In the genomic region with DNA sequence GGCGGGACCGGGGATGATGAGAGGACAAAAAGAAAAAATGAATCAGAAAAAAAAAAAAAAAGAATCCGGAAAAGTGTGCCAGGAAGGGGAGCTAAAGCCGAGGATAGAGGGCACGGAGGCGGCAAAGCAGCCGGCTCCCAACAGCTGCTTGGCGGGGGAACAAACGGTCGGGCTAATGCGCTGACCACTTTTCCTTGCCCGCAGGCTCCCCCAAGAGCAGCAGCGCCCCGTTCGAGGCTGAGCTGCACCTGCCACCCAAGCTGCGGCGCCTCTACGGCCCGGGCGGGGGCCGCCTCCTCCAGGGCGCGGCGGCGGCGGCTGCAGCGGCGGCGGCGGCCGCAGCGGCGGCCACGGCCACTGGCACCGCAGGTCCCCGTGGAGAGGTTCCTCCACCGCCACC, we compare ENCODE assay signal across 8 mouse cellular contexts. TPM values are rescaled to one million over a fixed set of nuclear protein-coding genes. Genes with fewer than 3 reads are reported as not detected.
DNase-seq lines count a peak whose midpoint lies in the region; ATAC-seq lines count a peak whose summit lies in the region.

No protein-coding gene starts in this region.

- H3K4me3 ChIP-seq in heart, embryonic 10.5 days = peak overlapping the region; percentile 59
- peak overlapping the region; percentile 51 for H3K4me3 ChIP-seq in forebrain, embryonic 15.5 days
- H3K4me3 ChIP-seq in liver, embryonic 16.5 days (ENCODE audit: low read depth, low read length) = peak overlapping the region; percentile 7

- peak overlapping the region; percentile 58 for H3K4me2 ChIP-seq in forebrain, embryonic 15.5 days (replicated peaks)
- H3K4me2 ChIP-seq in liver, embryonic 16.5 days (ENCODE audit: low read depth, low read length) = peak overlapping the region; percentile 36

- H3K36me3 ChIP-seq in heart, embryonic 10.5 days = no peaks in the 10 kb centered on the region
- H3K36me3 ChIP-seq in forebrain, embryonic 15.5 days = no peaks in the 10 kb centered on the region
- no peaks in the 10 kb centered on the region for H3K36me3 ChIP-seq in liver, embryonic 16.5 days (ENCODE audit: control insufficient read depth, insufficient read depth)

- H3K9me3 ChIP-seq in heart, embryonic 10.5 days = no peaks in the 10 kb centered on the region
- no peaks in the 10 kb centered on the region for H3K9me3 ChIP-seq in forebrain, embryonic 15.5 days
- no peaks in the 10 kb centered on the region for H3K9me3 ChIP-seq in liver, embryonic 16.5 days (replicated peaks; ENCODE audit: control insufficient read depth, low read length)

- DNase-seq in heart, embryonic 10.5 days (ENCODE audit: low spot score) = no peak
- DNase-seq in heart, adult 11 months = no peak
- DNase-seq in B cell, adult 2 months = peak; percentile 11 to 32
- no peak for DNase-seq in adipocyte (ENCODE audit: low spot score)
- DNase-seq in yolk sac, embryonic 10.5 days (ENCODE audit: low spot score) = no peak
- no peak for DNase-seq in lung, postnatal 25 days (ENCODE audit: low spot score)

- no peak overlapping the region for H3K27ac ChIP-seq in heart, embryonic 10.5 days
- H3K27ac ChIP-seq in forebrain, embryonic 15.5 days (replicated peaks) = peak overlapping the region; percentile 86
- no peak overlapping the region for H3K27ac ChIP-seq in liver, embryonic 16.5 days (ENCODE audit: low read length)

- 8% methylated on average over 35 of the region's 37 CpGs for WGBS in heart, embryonic 10.5 days
- WGBS in forebrain, embryonic 15.5 days = 19% methylated on average over 32 of the region's 37 CpGs
- 14% methylated on average over 20 of the region's 37 CpGs for WGBS in liver, embryonic 16.5 days (ENCODE audit: insufficient replicate concordance)

- ATAC-seq in forebrain, embryonic 15.5 days (replicated peaks) = no peak
- no peak for ATAC-seq in liver, embryonic 16.5 days (ENCODE audit: low read depth)

- H3K9ac ChIP-seq in forebrain, embryonic 15.5 days (replicated peaks) = peak overlapping the region; percentile 63
- H3K9ac ChIP-seq in liver, embryonic 16.5 days (ENCODE audit: low read depth, low read length) = no peak overlapping the region

- peaks cover 8% of the 10 kb centered on the region for H3K4me1 ChIP-seq in heart, embryonic 10.5 days
- peaks cover 14% of the 10 kb centered on the region; the same call in 1 of the 2 replicates for H3K4me1 ChIP-seq in forebrain, embryonic 15.5 days
- no peaks in the 10 kb centered on the region for H3K4me1 ChIP-seq in liver, embryonic 16.5 days (ENCODE audit: control insufficient read depth, low read depth, low read length)

- H3K27me3 ChIP-seq in heart, embryonic 10.5 days (ENCODE audit: insufficient read depth, poor library complexity, severe bottlenecking) = peaks cover 92% of the 10 kb centered on the region
- no peaks in the 10 kb centered on the region for H3K27me3 ChIP-seq in forebrain, embryonic 15.5 days
- H3K27me3 ChIP-seq in liver, embryonic 16.5 days (ENCODE audit: control insufficient read depth, insufficient read depth, low read depth, low read length) = peaks cover 94% of the 10 kb centered on the region

RNA-seq across cellular contexts. Expression of gene Arx, which starts 2.1 kb away (rescaled TPM):
- polyA plus RNA-seq in heart, embryonic 10.5 days (2016; fragmentation: Nextera tagmentation; extraction: Ambion mirVana) = 0.29 TPM in 1 of 2 replicates, not detected in the other
- 62.6 and 62.8 TPM in 2 replicates for polyA plus RNA-seq in forebrain, embryonic 15.5 days (2015; fragmentation: Nextera tagmentation; extraction: Ambion mirVana)
- not detected in 2 replicates for polyA plus RNA-seq in liver, embryonic 16.5 days (2015; fragmentation: Nextera tagmentation; extraction: Ambion mirVana)

Comparison
In these comparisons a context has a peak if more than half of its experiments do, and no peak if none do; other contexts are left out.
1. DNase-seq: peak in B cell, adult 2 months (2 of 2); none in heart, embryonic 10.5 days (single experiment), heart, adult 11 months (single experiment), adipocyte (single experiment), yolk sac, embryonic 10.5 days (single experiment) and lung, postnatal 25 days (single experiment).
2. H3K4me3 ChIP-seq: peak in every context shown above with its lines; median percentile 59 in heart, embryonic 10.5 days; 51 in forebrain, embryonic 15.5 days; 7 in liver, embryonic 16.5 days.
3. RNA of gene Arx, which starts 2.1 kb away (polyA plus RNA-seq): 62.6 to 62.8 TPM in forebrain, embryonic 15.5 days; 0.29 TPM in heart, embryonic 10.5 days and not detected in liver, embryonic 16.5 days; every median in the first group is over 10 times any median in the second.